Mouse (Mus musculus): ENCODE measurements around the gene Adh5.
"Not testable (repeated sequence)": the region's sequence is repeated elsewhere in the genome, so short reads cannot be mapped to it uniquely, and the experiment has no call there.

The Adh5 gene

DNA sequence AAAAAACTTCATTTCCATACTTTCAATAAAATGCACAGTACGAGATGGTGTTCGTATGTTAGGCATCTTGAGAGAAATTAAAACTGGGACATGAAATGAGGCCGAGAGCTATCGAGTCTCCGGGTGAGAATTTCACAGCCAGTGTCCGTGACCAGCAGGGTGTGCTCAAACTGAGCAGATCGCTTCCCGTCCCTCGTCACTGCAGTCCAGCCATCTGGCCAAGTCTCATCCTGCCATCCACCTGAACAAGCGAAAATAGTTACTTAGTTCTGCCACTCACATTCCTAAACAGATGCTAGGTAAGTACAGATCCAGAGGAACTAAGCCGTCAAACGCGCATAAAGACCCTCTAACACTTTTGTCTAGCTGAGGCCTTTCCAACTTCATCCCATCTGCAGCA lies 17.4 kb downstream of the Adh5 start:
- DNase-seq (ENCODE audit: low spot score) = no peak

DNA sequence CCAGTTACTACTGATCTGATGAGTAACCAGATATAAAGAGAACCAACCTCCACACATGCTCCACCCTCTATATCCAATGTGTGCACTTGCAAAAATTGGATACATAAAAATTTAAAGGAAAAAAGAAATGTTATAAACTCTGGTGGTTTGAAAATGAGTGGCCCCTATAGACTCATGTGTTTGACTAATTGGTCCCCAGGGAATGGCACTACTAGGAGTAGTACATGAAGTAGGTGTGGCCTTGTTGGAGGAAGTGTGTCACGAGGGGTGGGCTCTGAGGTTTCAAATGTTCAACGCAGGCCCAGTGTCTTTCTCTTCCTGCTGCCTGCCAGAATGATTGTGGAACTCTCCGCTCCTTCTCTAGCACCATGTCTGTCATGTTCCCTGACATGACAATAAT lies 18.9 kb downstream of the Adh5 start:
- no peak for DNase-seq (ENCODE audit: low spot score)

- no peak for DNase-seq (ENCODE audit: low spot score)
These were observed 20.2 kb downstream of the Adh5 start for GRCm38 (mm10) chr3:138463137-138463536.

DNA sequence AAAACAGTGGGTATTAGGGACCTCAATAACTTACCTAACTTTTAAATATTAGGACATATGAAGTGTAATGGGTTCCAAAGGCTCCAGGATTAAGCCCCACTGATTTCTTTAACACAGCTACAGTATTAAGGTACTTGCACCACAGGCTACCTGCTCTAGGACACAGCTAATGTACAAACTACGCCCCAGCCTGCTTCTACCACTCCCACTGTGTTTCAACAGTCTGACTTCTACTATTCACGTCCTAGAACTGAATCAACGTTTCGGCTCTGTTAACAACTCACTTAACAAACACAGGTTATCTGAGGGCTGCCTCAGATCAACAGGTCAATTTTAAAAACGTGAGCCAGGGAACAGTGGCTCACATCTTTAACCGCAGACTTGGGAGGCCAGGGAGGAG lies 20.9 kb downstream of the Adh5 start:
- no peak for DNase-seq (ENCODE audit: low spot score)

DNA sequence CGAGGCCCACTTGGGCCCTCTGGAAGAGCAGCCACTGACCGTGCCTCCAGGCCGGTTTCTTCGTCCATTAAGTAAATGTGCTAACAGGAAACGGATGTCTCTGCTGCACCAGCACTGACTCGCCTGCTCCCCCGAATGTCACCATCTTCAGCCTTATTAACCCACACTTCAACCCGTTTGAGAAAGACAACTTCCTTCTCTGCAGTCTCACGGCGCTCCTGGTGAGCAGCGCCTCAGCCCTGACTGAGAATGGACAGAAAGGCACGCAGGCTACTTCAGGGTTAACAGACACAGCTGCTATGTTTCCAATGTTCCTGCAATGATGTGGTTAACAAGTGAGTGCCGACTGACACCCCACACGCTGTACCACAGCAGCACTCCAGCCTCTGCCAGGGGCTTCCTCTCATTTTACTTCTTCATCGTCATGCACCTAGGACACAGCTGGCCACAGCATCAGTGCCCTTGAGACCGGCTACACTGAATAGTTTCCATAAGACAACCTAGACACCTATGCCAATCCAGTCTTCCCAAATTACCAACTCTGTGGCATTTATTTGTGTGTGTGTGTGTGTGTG lies 21.8 kb downstream of the Adh5 start:
- DNase-seq (ENCODE audit: low spot score) = no peak

DNA sequence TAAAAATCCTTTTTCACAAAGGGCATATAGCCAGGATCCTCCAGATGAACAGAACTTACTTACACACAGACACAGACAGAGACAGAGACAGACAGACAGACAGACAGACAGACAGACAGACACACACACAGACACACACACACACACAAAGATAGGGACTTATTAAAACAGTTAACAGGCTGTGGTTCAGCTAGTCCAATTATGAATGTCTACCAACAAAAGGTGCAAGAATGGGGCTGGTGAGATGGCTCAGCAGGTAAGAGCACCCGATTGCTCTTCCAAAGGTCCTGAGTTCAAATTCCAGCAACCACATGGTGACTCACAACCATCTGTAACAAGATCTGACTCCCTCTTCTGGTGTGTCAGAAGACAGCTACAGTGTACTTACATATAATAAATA lies 23.8 kb downstream of the Adh5 start:
- DNase-seq (ENCODE audit: low spot score) = not testable (repeated sequence)

DNA sequence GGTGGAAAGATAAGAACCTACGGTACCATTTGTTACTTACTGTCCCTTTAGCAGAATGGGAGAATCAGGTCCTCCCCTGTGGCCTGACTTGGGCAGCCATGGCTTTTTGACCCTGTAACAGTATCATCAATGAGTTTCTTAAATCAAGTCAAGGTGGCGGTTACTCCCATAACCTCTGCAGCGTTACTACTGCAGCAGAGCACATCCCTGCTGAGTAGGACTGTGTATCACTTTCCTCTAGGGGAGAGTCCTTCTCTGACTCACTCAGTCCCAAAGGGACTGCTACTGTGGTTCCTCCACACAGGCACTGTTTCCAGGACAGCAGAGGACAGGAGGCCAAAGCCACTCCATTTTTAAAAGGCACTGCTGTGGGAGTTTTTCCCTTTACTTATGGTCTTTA lies 28.2 kb downstream of the Adh5 start:
- DNase-seq (ENCODE audit: low spot score) = no peak

DNA sequence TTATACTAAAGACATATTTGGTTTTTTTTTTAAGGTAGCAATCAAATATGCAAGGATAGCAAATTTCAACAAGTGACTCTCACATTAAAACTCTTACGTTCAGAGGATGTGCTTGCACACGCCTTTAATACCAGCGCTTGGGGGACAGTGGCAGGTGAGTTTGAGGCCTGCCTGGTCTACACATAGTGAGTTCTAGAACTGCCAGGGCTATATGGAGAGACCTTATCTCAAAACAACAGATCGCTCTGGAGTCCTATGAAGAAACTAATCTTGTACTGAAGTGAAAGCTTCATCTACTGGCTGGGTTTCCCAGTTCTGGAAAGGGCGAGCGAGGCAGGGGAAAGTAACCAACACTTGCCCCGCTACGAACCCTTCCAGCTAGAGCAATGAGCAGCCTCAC lies 36.6 kb downstream of the Adh5 start:
- DNase-seq (ENCODE audit: low spot score) = no peak

DNA sequence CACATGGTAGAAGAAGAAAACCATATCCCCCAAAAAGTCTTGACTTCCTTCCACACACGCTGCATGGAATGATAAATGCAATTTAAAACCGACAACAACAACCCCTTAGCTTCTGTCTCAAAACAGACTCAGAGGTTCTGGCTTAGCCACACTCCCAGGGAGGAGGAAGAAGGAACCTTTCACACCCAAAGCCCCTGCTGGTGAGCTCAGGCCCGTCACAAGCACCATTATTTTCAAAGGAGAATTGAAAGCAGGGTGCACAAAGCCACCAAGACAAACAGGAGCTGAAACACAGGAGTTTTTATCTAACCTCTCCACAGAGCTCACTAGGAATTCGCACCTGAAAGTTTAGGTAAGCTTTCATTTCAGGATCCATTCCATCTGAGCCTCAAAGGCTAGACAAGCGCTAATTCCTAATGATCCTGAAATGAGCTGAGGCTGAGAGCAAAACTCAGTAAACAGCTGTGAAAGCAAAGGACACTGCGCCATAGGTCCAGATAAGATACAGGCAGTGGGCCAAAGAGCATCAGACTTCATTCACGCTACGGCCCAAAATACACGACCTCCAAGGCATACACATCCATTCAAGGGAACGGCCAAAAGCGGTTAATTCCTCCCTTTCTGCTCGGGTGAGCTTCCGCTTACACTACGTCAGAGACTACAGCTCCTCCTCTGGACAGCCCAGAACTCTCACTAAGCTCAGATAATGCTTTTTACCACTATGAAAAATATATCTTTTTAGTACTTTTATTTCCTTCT lies 38.8 kb downstream of the Adh5 start:
- no peak for DNase-seq (ENCODE audit: low spot score)

- DNase-seq (ENCODE audit: low spot score) = no peak
These were observed 40.3 kb downstream of the Adh5 start for GRCm38 (mm10) chr3:138483240-138483639.

GRCm38 (mm10) chr3:138488584-138489326 lies 45.9 kb downstream of the Adh5 start:
- no peak for DNase-seq (ENCODE audit: low spot score)

- peak; percentile 93 for DNase-seq (ENCODE audit: low spot score)
These were observed 46.6 kb downstream of the Adh5 start, which contains the start of gene Metap1 for GRCm38 (mm10) chr3:138489327-138490033. Gene Metap1, minus strand, starts transcription at chr3:138489515.

GRCm38 (mm10) chr3:138490034-138490337 lies 47.1 kb downstream of the Adh5 start:
- DNase-seq (ENCODE audit: low spot score) = no peak

DNA sequence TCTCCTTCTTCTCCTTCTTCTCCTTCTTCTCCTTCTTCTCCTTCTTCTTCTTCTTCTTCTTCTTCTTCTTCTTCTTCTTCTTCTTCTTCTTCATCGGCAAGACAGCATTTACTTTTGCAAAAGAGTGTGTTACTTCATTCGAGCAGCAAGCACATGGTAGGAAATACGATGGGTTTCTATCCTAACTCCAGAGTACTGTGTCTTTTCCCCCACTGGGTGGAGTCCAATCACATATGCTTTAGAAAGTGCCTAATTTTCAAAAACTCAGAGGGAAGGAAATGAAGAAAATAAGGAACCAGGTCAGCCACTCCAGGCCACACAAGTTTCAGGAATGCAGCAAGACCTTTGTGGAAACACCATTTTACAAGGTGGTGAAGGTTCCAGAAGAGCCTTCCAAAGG lies 50.8 kb downstream of the Adh5 start:
- DNase-seq (ENCODE audit: low spot score) = no peak

- no peak for DNase-seq (ENCODE audit: low spot score)
These were observed 51.7 kb downstream of the Adh5 start for GRCm38 (mm10) chr3:138494565-138494964.

GRCm38 (mm10) chr3:138495166-138496145 lies 52.6 kb downstream of the Adh5 start:
- no peak for DNase-seq (ENCODE audit: low spot score)

DNA sequence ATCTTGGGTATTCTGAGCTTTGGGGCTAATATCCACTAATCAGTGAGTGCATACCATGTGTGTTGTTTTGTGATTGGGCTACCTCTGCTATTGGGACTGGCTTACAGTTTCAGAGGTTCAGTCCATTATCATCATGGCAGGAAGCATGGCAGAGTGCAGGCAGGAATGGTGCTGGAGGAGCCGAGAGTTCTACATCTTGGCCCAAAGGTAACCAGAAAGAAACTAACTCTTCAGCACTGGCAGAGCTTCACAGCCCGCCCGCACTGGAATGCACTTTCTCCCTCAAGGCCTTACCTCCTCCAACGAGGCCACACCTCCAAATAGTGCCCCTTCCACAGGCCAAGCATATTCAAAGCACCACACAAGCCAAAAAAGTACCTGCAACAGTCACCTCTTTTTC lies 55.8 kb downstream of the Adh5 start:
- no peak for DNase-seq (ENCODE audit: low spot score)

- DNase-seq (ENCODE audit: low spot score) = no peak
These were observed 57.2 kb downstream of the Adh5 start for GRCm38 (mm10) chr3:138499854-138500740.

DNA sequence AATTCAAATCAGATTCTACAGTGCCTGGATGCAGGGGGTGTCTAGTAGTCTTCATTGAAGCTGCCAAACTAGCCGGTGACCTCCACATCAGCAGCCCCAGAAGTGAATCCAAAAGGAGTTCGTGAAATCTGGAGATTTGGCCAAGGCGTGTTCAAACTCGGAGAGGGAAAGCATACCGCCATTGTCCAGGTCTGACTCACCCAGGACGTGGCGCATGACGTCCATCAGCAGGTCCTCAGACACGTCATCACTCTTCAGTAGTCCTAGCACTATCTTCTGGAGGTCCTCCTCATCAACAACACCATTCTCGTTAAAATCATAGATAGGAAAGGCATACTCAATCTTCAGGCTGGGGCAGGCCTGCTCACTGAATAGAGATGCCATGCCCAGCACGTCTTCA lies 60.9 kb downstream of the Adh5 start:
- DNase-seq (ENCODE audit: low spot score) = no peak

Measured in ovary, adult 18-20 months (tissue).